Mouse (Mus musculus) liver, adult 2 months (tissue): ENCODE measurements around the gene Spata6.

Source experiments
- CTCF ChIP-seq: fragments of 200-500 bp; IDR thresholded peaks from 2 replicates; pipeline ENCODE4 v1.5.1; 2011; ENCODE audit warnings: low read depth, low read length, control low read depth
- POLR2A ChIP-seq: fragments of 200-500 bp; IDR thresholded peaks from 2 replicates; pipeline ENCODE4 v1.6.1; 2011; ENCODE audit warnings: low read length, control low read depth; ENCODE audit not compliant: insufficient read depth; ENCODE audit errors: extremely low read depth

DNA sequence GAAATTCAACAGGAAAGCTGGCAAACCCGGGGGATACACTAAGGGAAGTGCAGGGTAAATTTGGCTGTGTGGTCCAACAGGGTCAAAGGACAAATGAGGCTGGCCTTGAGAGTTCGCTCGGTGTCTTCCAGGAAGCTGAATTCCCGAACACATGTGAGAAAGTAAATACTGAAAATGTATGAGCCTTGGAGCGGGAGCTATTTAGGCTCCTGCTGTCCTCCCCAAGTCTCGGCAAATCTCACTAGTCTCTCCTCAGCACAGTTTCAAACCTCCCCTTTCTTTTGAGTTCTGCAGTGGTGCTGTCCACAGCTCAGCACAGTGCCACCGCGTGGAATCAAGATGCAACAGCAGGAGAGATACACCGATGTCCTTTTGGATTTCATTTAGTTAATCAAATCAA lies 32.8 kb upstream of the Spata6 start:
- TF ChIP-seq POLR2A (no peak), CTCF (peak; percentile 85)
